Mouse (Mus musculus) cerebellum, adult 2 months (tissue): ENCODE results near the gene Zswim4.

ENCODE experiments used
- CTCF ChIP-seq: fragments of 200-500 bp; IDR thresholded peaks from 2 replicates; pipeline ENCODE4 v1.5.1; 2011; ENCODE audit warnings: low read depth, mild to moderate bottlenecking, control low read depth, low read length, moderate library complexity, borderline replicate concordance; ENCODE audit not compliant: insufficient read depth
- POLR2A ChIP-seq: fragments of 200-500 bp; IDR thresholded peaks from 2 replicates; pipeline ENCODE4 v1.6.1; 2011; ENCODE audit warnings: low read length, control low read depth, borderline replicate concordance; ENCODE audit not compliant: insufficient read depth

DNA sequence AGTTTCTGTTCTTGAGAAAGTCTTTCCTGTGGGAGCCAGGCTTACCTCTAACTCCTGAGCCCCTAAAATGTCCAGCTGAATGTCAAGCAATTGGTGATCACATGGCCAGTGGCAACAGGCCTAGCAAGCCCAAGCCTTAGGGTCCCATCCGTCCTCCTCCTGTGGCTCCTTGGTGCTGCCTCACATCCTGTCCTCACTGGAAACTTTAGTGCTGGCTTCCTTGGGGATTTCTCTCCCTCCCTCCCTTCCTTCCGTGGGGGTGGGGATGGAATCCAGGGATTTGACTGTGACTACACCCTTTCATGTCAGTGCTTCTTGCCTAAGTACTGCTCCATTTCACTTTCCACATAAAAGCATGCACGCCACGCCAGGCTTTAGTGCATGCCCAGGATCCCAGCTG lies 47.3 kb downstream of the Zswim4 start:
- TF ChIP-seq POLR2A (no peak), CTCF (no peak)
